Comparison of ENCODE assay signal across 11 mouse cellular contexts in the genomic region with DNA sequence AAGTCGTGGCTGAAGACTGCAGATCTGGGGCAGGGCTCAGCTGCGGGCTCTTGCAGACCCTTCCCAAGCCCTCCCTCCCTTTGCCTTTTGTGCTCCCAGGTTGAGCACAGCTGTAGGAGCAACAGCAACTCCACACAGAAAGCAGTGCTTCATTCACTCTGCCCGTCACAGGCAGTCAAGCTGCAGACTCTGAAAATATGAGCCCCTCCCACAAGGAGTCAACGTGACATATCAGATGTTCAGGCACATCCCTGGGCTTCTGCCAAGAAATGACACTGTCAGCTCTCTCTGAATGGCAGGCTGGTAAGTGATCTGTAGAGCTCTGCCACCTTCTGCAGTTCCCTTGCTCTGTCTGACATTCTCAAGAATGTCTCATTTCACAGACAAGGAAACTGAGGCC. TPM values are rescaled to one million over a fixed set of nuclear protein-coding genes. Genes with fewer than 3 reads are reported as not detected.
DNase-seq lines count a peak whose midpoint lies in the region; TF ChIP-seq lines count a peak whose summit lies in the region.
"Had no signal": no experiment of that assay in that cellular context is flagged by ENCODE, and none has a peak within 500 bp of the region (broad histone marks: within the 10 kb centered on the region; RNA-seq: fewer than 3 reads in every experiment).

No protein-coding gene starts in this region.

- no peak for TF ChIP-seq CTCF in lung, adult 2 months (IDR thresholded peaks at IDR 0.05; ENCODE audit: insufficient read depth, low read length)

- peaks cover 10% of the 10 kb centered on the region; the same call in 1 of the 2 replicates for H3K4me1 ChIP-seq in lung, adult 2 months (ENCODE audit: control insufficient read depth, insufficient read depth, low read length)

- TF ChIP-seq POLR2A in lung, adult 2 months (IDR thresholded peaks at IDR 0.05; ENCODE audit: borderline replicate concordance, extremely low read depth, low read depth, low read length) = no peak

- peak; percentile 40 to 50 for DNase-seq in cerebellum, postnatal 10 days
- DNase-seq in cerebellum, adult 11-12 months = no peak
- peak; percentile 48 for DNase-seq in lung, postnatal 10 days
- no peak for DNase-seq in lung, adult 2 months
- DNase-seq in brain, adult 2 months (ENCODE audit: low read depth, low spot score) = peak; percentile 82
- DNase-seq in layer of hippocampus, adult 9-10 months (ENCODE audit: low spot score) = peak; percentile 44
- DNase-seq in frontal cortex, postnatal 25 days (ENCODE audit: low spot score in 2 of 2) = no peak
- DNase-seq in heart, adult 18-20 months = no peak
- DNase-seq: thymus, postnatal 4 days had no signal

- WGBS in lung, adult 2 months = 59% methylated on average over 4 of the region's 4 CpGs

- H3K4me3 ChIP-seq in lung, adult 2 months (replicated peaks; ENCODE audit: extremely low read depth, low read depth, low read length) = no peak overlapping the region
- H3K4me3 ChIP-seq: heart, embryonic 15.5 days had no signal

RNA-seq across cellular contexts. Expression of a gene that starts 45.2 kb away (rescaled TPM):
- polyA plus RNA-seq in lung, adult 2 months (2012; rRNA removed) = 1.8 and 2.5 TPM in 2 replicates
- total RNA-seq in heart, adult 18-20 months (2021) = under 1 TPM; 0.67 to 0.92 TPM
- total RNA-seq: monocyte, adult 5-6 weeks had no signal

Comparison
In these comparisons a context has a peak if more than half of its experiments do, and no peak if none do; other contexts are left out.
1. DNase-seq: peak in cerebellum, postnatal 10 days (2 of 2), lung, postnatal 10 days (single experiment), brain, adult 2 months (single experiment) and layer of hippocampus, adult 9-10 months (single experiment); none in cerebellum, adult 11-12 months (single experiment), lung, adult 2 months (single experiment), frontal cortex, postnatal 25 days (0 of 2) and heart, adult 18-20 months (0 of 2).